Mouse (Mus musculus): ENCODE results near the gene Rsph6a.
"Not testable (repeated sequence)": the region's sequence is repeated elsewhere in the genome, so short reads cannot be mapped to it uniquely, and the experiment has no call there.

Gene Rsph6a

GRCm38 (mm10) chr7:19048006-19048527 is 6.4 kb upstream of the Rsph6a start:
- no peak for DNase-seq

GRCm38 (mm10) chr7:19049252-19049651 is 5.2 kb upstream of the Rsph6a start:
- DNase-seq: no peak

- DNase-seq: no peak
Observed at GRCm38 (mm10) chr7:19050172-19050571, 4.3 kb upstream of the Rsph6a start.

- DNase-seq: no peak
Observed at GRCm38 (mm10) chr7:19051161-19051560, 3.3 kb upstream of the Rsph6a start.

GRCm38 (mm10) chr7:19052345-19053135 is 1.9 kb upstream of the Rsph6a start:
- DNase-seq: no peak

DNA sequence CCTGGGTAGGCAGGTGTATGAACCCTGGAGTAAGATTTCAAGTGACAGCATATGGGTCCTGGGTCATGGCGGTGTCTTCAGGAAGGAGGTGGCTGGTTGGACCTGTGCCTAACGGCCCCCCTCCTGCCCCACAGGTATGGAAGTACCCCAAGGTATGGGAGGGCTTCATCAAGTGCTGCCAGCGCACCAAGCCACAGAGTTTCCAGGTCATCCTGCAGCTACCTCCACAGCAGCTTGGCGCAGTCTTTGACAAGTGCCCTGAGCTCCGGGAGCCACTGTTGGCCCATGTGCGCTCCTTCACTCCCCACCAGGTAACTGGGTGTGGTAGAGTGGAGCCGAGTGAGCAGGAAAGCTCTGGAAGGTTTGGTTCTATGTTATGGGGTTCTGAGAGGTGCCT is 1.4 kb upstream of the Rsph6a start:
- DNase-seq: no peak

GRCm38 (mm10) chr7:19054777-19055076 is 237 bp downstream of the Rsph6a start:
- DNase-seq: no peak

GRCm38 (mm10) chr7:19055108-19055507 is 618 bp downstream of the Rsph6a start:
- no peak for DNase-seq

- DNase-seq: no peak
Observed at GRCm38 (mm10) chr7:19057405-19057804, 2.9 kb downstream of the Rsph6a start.

- DNase-seq: no peak
Observed at GRCm38 (mm10) chr7:19065896-19066295, 11.4 kb downstream of the Rsph6a start.

- no peak for DNase-seq
Observed at GRCm38 (mm10) chr7:19067063-19067462, 12.6 kb downstream of the Rsph6a start.

GRCm38 (mm10) chr7:19067935-19068334 is 13.4 kb downstream of the Rsph6a start:
- DNase-seq: no peak

DNA sequence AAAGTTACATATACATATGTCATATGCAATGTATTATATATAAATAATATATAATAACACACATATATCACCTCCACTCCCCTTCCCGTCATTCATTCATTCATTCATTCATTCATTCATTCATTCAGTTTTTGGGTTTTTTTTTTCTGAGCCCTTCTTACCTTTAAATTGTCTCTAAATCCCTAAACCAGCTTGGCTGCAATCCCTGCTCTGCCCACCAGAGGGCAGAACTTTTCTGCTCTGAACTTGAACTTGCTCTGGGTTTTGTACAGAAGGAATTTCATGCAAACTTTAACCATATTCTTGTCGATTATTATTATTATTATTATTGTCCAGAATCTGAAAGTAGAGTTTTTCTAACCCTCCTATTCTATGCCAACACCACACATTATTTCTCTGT is 14.2 kb downstream of the Rsph6a start:
- peak; percentile 68 for DNase-seq

DNA sequence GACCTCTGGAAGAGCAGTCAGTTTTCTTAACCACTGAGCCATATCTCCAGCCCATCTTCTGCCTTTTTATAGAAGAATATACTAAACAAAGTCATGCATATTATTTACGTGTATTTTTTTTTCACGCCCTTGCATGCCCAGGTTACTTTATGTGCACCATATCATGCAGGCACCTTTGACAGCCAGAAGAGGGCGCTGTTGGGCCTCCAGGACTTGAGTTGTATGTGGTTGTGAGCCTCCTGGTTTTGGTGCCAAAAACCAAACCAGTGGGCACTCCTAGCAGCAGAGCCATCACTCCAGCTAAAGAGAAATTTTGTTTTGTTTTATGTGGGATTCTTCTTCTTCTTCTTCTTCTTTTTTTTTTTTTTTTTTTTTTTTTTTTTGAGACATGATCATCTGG is 15.0 kb downstream of the Rsph6a start:
- DNase-seq: no peak

DNA sequence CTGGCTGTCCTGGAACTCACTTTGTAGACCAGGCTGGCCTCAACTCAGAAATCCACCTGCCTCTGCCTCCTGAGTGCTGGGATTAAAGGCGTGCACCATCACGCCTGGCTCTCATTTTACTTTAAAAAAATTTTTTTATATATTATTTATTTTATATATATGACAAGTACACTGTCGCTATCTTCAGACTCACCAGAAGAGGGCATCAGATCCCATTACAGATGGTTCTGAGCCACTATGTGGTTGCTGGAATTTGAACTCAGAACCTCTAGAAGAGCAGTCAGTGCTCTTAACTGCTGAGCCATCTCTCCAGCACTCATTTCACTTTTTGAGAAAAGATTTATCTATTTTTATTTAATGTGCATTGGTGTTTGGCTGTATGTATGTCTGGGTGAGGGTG is 16.5 kb downstream of the Rsph6a start:
- not testable (repeated sequence) for DNase-seq

- DNase-seq: no peak
Observed at GRCm38 (mm10) chr7:19073504-19073903, 19.0 kb downstream of the Rsph6a start.

GRCm38 (mm10) chr7:19074494-19074893 is 20.0 kb downstream of the Rsph6a start:
- DNase-seq: no peak

DNA sequence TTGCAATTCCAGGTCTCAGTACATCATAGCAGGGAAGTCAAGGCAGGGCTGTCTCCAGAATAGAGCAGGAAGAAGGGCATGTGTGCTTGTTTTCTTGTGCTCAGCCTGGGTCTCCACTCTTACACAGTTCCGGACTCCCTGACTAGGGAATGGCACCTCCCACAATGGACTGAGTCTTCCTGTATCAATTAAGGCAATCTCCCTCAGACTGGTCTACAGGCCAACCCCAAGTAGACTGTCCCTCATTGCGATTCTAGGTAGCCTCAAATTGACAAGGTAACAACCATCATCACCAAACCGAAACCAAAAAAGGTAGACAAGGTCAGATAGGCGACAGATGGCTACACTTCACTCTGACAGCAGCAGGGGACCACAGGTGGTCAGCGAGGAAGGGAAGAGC is 20.7 kb downstream of the Rsph6a start:
- no peak for DNase-seq

DNA sequence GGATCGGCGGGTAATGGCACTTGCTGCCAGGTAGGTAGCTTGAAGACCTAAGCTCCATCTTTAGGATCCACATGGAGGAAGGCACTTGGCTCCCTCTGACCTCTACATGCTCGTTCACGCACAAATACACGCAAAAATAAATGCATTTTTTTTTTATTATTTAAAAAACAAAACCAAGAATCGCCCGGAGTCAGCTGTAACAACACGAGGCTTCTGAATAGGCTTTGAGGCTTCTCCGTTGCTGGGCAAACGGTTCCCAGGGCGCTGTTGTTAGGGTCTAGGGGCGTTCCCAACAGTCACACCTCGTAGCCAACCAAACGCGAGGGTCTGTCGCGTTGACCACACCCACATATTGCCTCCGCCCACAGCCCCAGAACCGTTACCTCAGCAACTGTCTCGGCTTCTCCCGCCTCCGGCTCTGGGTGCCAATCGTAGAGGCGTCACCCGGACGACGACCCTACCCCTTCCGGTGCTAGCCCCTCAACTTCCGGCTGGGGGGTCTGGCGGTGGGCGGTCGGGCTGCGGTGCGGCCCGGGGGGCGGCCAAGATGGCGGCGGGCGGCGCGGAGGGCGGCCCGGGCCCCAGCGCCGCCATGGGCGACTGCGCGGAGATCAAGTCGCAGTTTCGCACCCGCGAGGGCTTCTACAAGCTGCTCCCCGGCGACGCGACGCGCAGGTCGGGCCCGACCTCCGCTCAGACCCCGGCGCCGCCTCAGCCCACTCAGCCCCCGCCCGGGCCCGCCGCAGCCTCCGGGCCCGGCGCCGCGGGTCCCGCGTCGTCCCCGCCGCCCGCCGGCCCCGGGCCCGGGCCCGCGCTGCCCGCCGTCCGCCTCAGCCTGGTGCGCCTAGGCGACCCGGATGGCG is 21.5 kb downstream of the Rsph6a start, which contains the start of gene Dmwd:
Gene Dmwd, plus strand, starts transcription at position 505 of the 863 bp plus-strand sequence.
- peak; percentile 87 for DNase-seq

DNA sequence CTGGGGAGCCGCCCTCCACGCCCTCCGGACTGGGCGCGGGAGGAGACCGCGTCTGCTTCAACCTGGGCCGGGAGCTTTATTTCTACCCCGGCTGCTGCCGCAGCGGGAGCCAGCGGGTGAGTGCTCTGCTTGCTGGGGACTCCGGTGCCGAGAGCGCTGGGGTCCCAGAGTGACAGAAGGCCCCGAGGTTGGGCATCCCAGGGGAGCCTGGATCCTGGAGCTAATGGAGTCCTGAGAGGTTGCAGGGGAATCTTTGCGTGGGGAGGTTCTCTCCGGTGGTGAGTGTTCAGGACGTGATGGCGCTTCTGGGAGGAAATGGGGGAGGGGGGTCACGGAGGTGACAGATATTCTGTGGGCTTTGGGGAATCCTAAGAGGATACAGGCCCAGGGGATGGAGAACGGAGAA is 22.1 kb downstream of the Rsph6a start:
- DNase-seq: no peak

- no peak for DNase-seq
Observed at GRCm38 (mm10) chr7:19077761-19078160, 23.3 kb downstream of the Rsph6a start.

- DNase-seq: no peak
Observed at GRCm38 (mm10) chr7:19078732-19079131, 24.2 kb downstream of the Rsph6a start.

DNA sequence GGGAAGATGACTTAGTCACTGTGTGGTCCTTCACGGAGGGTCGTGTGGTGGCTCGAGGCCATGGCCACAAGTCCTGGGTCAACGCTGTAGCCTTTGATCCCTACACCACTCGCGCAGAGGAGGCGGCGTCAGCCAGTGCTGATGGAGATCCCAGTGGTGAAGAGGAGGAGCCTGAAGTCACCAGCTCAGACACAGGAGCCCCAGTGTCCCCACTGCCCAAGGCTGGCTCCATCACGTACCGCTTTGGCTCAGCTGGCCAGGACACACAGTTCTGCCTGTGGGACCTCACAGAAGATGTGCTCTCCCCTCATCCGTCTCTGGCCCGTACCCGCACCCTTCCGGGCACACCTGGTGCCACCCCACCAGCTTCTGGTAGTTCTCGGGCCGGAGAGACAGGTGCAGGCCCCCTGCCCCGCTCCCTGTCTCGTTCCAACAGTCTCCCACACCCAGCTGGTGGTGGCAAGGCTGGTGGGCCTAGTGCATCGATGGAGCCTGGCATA is 26.0 kb downstream of the Rsph6a start:
- no peak for DNase-seq

GRCm38 (mm10) chr7:19082171-19082570 is 27.7 kb downstream of the Rsph6a start:
- no peak for DNase-seq

Data from cerebellum, adult 8-10 months (tissue).